Mouse (Mus musculus) splenic B cell, adult 2 months (primary cell): Measurements from ENCODE around the gene Anln.

Source experiments
- DNase-seq: peaks from one replicate; pipeline ENCODE4 v3.0.0-alpha.2; 2011; ENCODE audit warnings: low read depth, low spot score
- H3K27me3 ChIP-seq: 2 replicates; pipeline ENCODE4 v1.6.1; 2012; ENCODE audit warnings: mild to moderate bottlenecking, low read length, moderate library complexity, mixed read lengths; ENCODE audit not compliant: control insufficient read depth, poor library complexity, insufficient read depth, severe bottlenecking
- H3K36me3 ChIP-seq: 2 replicates; pipeline ENCODE4 v1.6.1; 2012; ENCODE audit warnings: mild to moderate bottlenecking, low read length, moderate library complexity, mixed read lengths; ENCODE audit not compliant: control insufficient read depth, poor library complexity, insufficient read depth, severe bottlenecking

Gene Anln

DNA sequence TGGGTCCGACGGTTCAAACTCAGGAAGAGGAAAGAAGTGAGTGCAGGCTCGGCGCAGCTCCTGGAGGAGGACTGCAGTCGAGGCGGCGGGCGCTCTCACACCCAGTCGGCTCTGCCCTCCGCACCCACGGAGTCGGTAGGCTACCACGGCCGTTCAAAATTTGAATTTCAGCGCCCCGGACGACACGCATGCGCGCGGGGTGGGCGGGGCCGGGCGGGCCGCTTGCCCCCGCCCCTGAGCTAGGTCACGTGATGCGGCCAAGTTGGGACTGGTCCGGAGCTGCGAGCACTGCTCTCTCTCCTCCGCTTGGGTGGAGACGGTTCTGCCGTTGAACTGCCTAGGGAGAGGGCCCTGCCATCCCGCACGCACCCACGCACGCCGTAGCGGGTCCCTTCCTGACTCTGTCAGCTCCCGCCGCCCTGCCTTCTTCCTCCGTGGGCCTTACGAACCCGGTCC lies at the start of gene Anln:
TSS of gene Anln (minus strand) at position 168 of the 456 bp plus-strand sequence.
- no peaks in the 10 kb centered on the region; the same call in 1 of the 2 replicates for H3K36me3 ChIP-seq
- peak; percentile 94 for DNase-seq
- no peaks in the 10 kb centered on the region for H3K27me3 ChIP-seq

DNA sequence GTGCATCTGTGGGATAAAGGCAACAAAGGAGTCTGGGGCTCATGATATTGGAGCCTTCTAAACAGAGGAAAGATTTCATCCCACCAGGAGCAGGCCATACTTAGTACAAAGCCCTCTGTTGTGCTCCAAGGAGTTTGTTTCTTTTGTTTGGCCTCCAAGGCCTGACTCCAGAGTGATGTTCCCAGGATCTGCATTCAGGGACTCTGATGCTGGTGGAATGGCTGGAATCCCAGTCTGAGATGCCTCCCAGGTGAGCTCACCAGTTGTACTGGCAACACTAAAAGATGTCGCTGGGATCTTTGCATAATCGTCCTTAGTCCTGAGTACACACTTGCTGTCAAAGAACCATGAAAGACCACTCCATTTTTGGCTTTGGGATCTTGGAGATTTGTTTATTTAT lies 45.1 kb upstream of the Anln start:
- DNase-seq: no peak
- Histone ChIP-seq H3K27me3 (no peaks in the 10 kb centered on the region), H3K36me3 (no peaks in the 10 kb centered on the region)

DNA sequence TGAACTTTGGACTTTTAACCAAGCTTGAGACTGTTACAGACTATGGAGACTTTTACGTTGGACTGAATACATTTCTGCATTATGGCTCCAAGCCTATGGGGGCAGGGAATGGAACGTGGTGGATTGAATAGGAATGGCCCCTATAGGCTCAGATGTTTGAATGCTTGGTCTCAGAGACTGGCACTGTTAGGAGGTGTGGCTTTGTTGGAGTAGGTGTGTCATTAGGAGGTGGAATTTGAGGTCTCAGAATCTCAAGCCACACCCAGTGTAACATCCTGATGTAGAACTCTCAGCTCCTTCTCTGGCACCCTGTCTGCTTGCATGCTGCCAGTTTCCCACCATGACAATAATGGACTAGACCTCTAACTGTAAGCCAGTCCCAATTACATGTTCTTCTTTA lies 44.2 kb upstream of the Anln start:
- H3K36me3 ChIP-seq: no peaks in the 10 kb centered on the region
- no peaks in the 10 kb centered on the region for H3K27me3 ChIP-seq
- DNase-seq: no peak

- DNase-seq: peak; percentile 43
- H3K27me3 ChIP-seq: no peaks in the 10 kb centered on the region
- no peaks in the 10 kb centered on the region for H3K36me3 ChIP-seq
Measured at GRCm38 (mm10) chr9:22430315-22430840, 41.4 kb upstream of the Anln start.

- peak; percentile 50 for DNase-seq
- no peaks in the 10 kb centered on the region for H3K36me3 ChIP-seq
Measured at GRCm38 (mm10) chr9:22429533-22430241, 40.7 kb upstream of the Anln start.

GRCm38 (mm10) chr9:22428666-22429410 lies 39.9 kb upstream of the Anln start:
- DNase-seq: no peak
- H3K36me3 ChIP-seq: no peaks in the 10 kb centered on the region
- no peaks in the 10 kb centered on the region for H3K27me3 ChIP-seq

More at GRCm38 (mm10) chr9:22429533-22430241, 40.7 kb upstream of the Anln start:
- H3K27me3 ChIP-seq: no peaks in the 10 kb centered on the region

DNA sequence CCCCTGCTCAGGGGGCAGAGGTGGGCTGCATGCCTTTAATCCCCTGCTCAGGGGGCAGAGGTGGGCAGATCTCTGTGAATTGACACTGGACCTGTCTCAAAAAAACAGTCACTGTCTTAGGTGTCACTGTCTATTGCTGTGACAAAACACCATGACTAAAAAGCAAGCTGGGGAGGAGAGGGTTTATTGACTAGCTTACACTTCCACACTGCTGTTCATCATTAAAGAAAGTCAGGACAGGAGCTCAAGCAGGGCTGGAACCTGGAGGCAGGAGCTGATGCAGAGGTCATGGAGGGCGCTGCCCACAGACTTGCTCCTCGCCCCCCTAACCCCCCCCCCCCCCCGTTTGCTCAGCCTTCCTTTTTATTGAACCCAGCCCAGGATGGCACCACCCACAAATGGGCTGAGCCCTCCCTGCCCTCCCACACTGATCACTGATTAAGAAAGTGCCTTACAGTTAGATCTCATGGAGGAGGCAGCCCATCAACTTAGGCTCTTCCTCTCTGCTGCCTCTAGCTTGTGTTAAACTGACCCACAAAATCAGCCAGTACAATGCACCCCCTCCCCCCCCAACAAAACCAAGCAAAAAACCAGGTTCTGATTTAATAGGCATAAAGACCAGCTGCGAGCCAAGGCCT lies 39.2 kb upstream of the Anln start:
- no peak for DNase-seq
- H3K27me3 ChIP-seq: no peaks in the 10 kb centered on the region
- no peaks in the 10 kb centered on the region for H3K36me3 ChIP-seq

DNA sequence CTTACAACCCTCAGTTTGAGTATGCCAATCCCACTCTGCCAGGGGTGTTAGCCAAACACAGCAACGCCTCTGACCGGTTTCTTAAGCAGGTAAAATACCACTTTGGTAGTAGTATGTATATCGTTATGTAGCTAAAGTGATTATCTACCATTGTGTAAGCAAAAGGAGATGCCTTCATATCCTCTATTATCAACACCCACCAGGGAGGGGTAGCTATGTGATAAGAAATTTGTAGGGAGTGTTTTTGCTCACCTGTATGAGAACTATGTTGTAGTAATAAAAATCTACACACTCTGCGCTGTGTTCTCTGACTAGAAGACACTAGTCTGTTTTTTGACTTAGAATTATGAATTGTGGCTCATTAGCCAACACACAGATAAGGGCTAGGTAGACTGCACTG lies 35.7 kb upstream of the Anln start:
- no peaks in the 10 kb centered on the region for H3K36me3 ChIP-seq

DNA sequence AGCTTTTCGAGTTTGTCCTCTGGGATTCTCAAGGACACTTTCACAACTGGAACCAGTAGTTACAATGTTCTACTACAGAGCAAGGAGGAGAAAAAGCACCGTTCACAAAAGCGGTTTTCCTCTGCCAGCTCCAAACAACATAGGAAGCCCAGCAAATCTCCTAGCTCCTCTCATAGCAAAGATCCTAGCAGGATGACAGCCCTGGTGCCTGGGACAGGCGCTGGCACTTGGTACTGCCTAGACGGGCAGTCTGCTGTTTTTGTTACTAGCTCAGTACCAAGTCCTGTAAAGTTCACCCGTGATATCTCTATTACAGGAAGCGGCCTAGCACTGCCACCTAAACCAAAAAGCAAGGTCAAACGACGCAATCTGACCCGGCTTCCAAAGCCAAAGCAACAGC lies 35.2 kb upstream of the Anln start:
- DNase-seq: no peak
- no peaks in the 10 kb centered on the region for H3K36me3 ChIP-seq
- H3K27me3 ChIP-seq: no peaks in the 10 kb centered on the region

More for the DNA sequence above, 35.7 kb upstream of the Anln start:
- no peak for DNase-seq
- H3K27me3 ChIP-seq: no peaks in the 10 kb centered on the region

DNA sequence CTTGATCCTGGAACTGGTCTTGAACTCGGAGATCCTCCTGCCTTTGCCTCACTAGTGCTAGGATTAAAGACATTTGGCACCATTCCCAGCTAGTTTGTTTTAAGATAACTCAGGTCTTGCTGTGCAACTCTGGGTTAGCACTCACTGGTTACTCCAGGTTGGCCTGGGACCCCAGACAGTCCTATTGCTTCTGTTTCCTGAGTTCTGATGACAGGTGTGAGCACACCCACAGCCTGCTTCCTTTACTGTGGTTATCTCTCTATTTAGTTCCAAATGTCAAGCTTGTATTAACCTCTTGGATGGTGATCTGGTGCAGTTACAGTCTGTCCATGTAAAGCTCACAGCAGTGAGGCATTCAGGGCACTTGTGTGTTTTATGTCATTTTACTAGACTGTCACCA lies 34.5 kb upstream of the Anln start:
- no peaks in the 10 kb centered on the region for H3K36me3 ChIP-seq
- no peaks in the 10 kb centered on the region for H3K27me3 ChIP-seq
- DNase-seq: no peak

DNA sequence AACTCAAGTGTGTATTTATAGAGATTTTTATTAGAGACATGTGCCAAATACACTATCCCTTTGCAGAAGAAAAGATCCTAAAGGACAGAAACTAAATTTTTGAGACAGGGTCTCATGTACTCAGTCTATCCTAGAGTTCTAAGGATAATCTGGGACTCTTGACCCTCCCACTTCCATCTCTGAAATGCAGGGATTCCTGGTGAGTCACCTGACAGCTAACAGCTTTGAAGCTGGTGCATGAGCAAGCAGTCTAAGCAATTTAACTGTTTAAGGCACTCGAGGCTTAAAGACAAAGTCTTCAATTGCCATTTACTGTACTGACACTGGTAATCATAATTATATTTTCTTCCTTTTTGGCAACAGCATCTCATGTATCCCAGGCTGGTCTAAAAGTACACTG lies 33.6 kb upstream of the Anln start:
- Histone ChIP-seq H3K36me3 (no peaks in the 10 kb centered on the region), H3K27me3 (no peaks in the 10 kb centered on the region)
- no peak for DNase-seq

- no peak for DNase-seq
- Histone ChIP-seq H3K36me3 (no peaks in the 10 kb centered on the region), H3K27me3 (no peaks in the 10 kb centered on the region)
Measured at GRCm38 (mm10) chr9:22420491-22420890, 31.5 kb upstream of the Anln start.

GRCm38 (mm10) chr9:22419877-22420276 lies 30.9 kb upstream of the Anln start:
- Histone ChIP-seq H3K36me3 (no peaks in the 10 kb centered on the region), H3K27me3 (no peaks in the 10 kb centered on the region)
- no peak for DNase-seq

GRCm38 (mm10) chr9:22417547-22417946 lies 28.6 kb upstream of the Anln start:
- no peaks in the 10 kb centered on the region for H3K36me3 ChIP-seq
- no peaks in the 10 kb centered on the region for H3K27me3 ChIP-seq
- DNase-seq: no peak

GRCm38 (mm10) chr9:22416187-22416586 lies 27.2 kb upstream of the Anln start:
- Histone ChIP-seq H3K27me3 (no peaks in the 10 kb centered on the region), H3K36me3 (no peaks in the 10 kb centered on the region)
- no peak for DNase-seq
